Mouse (Mus musculus): ENCODE measurements around the gene Itga3. TPM values are rescaled to one million over a fixed set of nuclear protein-coding genes. Genes with fewer than 3 reads are reported as not detected.

The Itga3 gene
- polyA plus RNA-seq, 1 experiment from 2014 or later, result 0.06 TPM

DNA sequence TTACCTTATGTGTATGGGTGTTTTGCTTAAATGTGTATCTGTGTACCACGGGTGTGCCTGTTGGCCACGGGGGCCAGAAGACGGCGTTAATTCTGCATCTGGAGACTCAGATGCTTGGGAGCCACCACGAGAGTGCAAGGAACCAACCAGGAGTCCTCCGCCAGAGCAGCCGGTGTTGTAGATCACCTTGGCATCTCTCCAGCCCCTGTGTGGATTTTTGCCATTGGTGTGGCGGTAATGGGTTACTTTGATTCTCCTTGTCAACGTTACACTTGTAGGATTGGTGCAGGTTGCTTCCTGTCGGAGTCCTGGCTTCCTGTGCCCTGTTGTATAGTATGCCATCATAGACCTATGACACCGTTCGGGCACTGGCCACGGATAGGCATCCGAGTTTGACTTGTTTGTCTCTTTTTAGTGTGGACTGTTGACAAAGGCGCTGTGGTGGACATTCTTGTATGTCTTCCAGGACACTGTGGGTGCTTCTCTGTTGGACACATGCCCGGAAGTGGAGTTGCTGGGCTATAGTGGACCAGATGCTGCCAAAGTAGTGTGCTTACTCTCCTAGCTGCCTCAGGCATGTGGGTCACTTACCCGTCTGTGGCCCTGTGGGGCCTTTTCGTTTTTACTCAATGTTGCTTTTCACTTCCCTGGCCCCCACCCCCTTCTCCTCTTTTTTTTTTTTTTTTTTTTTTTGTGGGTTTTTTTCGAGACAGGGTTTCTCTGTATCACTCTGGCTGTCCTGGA lies 25.7 kb upstream of the Itga3 start:
- WGBS (ENCODE audit: missing documents), result 83% methylated on average over 19 of the region's 19 CpGs
- Histone ChIP-seq H3K36me3 (ENCODE audit: inconsistent target) (no peaks in the 10 kb centered on the region), H3K79me2 (ENCODE audit: inconsistent target) (no peaks in the 10 kb centered on the region), H3K4me3 (ENCODE audit: inconsistent target) (no peak overlapping the region), H3K27ac (no peak overlapping the region)

DNA sequence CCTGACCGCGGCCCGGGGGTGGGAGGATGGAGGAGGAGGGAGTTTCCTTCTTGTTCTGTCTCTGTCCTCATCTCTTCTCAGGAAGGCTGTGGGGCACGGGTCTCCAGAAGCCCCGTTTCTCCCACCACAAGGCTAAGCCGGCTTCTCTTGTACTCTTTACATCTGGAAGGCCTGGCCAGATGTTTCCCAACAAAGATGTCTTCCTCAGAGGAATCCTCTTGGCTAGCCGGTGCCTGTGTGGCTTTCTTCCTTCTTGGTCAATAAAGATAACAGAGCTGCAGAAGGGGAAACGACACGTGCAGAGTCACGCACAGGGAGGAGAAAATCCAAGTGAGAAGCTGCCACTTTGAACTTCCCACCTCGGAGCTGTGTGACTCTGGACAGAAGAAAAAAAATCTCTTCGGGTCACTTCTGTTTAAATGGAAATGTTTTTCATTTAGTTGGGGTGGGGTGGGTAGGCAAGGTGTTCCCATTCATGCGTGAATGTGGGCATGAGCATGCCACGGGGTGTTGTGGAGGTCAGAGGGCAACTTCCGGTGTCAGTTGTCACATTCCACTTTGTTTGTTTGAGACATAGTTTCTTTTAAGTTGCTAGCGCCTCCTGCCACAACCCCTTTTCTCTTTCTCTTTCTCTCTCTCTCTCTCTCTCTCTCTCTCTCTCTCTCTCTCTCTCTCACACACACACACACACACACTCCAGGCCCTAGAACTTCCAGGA lies 24.6 kb upstream of the Itga3 start:
- Histone ChIP-seq H3K36me3 (ENCODE audit: inconsistent target) (no peaks in the 10 kb centered on the region), H3K4me3 (ENCODE audit: inconsistent target) (no peak overlapping the region), H3K79me2 (ENCODE audit: inconsistent target) (no peaks in the 10 kb centered on the region), H3K27ac (no peak overlapping the region)
- WGBS (ENCODE audit: missing documents), result 16% methylated on average over 16 of the region's 16 CpGs

DNA sequence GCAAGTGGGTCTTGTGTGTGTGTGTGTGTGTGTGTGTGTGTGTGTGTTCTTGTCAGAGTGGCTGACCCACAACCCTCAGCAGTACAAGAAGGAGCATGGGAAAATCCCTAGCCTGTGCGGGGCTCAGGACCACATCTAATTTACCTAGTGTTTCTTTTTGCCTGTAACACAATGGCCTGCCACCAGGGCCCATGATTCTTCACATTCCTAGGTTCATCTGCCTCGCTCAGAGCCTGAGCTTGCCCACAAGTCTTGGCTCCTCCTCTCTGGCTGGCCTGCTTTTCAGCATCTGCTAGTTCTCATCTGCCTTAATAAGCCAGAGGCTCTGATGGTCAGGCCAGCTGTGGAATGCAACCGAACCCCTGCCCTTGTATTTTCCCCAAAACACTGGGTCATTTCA lies 23.8 kb upstream of the Itga3 start:
- H3K4me3 ChIP-seq (ENCODE audit: inconsistent target), result no peak overlapping the region
- 75% methylated on average over 3 of the region's 3 CpGs for WGBS (ENCODE audit: missing documents)
- no peaks in the 10 kb centered on the region for H3K79me2 ChIP-seq (ENCODE audit: inconsistent target)
- no peak overlapping the region for H3K27ac ChIP-seq
- no peaks in the 10 kb centered on the region for H3K36me3 ChIP-seq (ENCODE audit: inconsistent target)

DNA sequence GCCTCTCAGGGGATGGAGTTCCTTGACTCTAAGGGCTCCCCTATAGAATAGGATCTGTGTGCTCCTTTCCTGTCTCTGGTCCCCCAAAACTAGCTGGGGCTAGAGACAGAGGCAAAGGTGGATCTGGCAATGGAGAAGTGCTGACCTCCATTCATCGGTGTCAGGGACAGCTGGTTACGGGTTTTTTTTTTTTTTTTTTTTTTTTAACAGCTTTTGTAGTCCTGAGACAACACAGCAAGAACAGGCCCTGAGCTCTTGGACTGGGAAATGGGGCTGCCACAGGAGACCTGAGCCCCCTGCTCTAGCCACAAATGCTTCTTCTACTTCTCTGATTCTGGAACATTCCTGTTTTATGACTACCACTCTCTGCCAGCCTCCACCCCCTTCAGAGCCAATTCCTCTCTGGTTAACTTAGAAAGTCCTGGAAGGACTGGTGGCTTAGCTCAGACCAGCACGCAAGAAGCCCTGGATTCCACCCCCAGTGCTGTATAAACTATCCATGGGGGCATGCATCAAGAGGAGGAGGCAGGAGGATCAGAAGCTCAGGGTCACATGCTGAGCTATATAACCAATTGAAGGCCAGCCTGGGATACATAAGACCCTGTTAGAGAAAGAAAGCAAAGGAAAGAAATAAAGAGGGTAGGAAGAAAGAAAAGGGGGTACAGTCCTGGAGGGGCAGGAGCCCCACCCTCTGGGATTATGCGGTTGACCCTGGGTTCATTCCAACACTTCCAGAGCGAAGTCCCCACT lies 21.9 kb upstream of the Itga3 start:
- Histone ChIP-seq H3K4me3 (ENCODE audit: inconsistent target) (no peak overlapping the region), H3K36me3 (ENCODE audit: inconsistent target) (no peaks in the 10 kb centered on the region), H3K79me2 (ENCODE audit: inconsistent target) (no peaks in the 10 kb centered on the region), H3K27ac (no peak overlapping the region)
- WGBS (ENCODE audit: missing documents), result 93% methylated on average over 3 of the region's 5 CpGs

DNA sequence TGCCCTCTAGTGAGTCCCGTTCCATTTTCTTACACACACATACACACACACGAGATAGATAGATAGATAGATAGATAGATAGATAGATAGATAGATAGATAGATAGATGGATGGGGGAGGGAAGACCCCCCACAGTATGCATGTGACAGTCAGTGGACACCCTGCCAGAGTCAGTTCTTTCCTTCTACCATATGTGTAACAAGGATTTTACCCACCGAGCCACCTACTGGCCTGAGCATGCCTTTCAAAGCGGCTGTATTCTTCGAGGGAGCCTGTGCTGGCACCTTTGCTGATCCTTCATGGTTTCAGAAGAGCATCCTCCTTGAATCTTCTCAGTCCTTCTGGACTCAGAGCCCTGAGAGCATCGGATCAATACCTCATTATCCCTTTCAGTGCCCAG lies 21.3 kb upstream of the Itga3 start:
- no peaks in the 10 kb centered on the region for H3K79me2 ChIP-seq (ENCODE audit: inconsistent target)
- no peaks in the 10 kb centered on the region for H3K36me3 ChIP-seq (ENCODE audit: inconsistent target)
- H3K4me3 ChIP-seq (ENCODE audit: inconsistent target), result no peak overlapping the region
- no peak overlapping the region for H3K27ac ChIP-seq
- WGBS (ENCODE audit: missing documents), result 68% methylated on average over 4 of the region's 6 CpGs

DNA sequence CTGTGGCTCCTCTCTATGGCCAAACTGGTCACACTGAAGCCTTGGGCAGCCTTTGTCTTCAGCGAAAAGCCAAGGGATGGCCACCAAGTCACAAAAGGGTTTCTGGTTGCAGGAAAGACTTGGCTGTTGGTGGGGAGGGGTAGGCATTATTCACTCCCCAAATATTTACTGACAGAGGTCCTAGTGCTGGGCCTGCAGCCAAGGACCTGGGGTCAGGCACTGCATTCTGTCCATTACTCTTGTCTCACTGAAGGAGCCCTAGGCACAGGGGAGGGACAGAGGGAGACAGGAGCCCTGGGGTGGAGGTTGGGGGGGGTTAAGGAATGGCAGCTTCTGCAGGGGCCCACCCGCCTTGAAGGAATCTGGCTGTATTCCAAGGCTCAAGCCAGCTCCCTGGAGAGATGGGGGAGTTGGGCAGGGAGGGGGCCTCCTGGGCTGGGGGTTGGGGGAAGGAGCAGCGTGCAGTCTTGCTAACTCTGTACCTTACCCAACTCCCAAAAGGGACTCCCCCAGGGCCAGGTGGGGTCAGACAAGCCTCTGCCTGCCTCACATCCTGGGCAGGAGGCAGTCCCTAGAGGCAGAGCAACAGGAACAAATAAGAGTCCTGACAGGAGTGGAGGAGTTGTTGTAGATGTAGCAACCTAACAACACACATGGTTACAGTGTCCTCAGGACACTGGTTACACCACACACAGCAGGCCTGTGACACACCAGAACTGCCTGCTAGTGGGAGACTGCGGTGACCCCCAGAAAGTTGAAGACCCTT lies 20.2 kb upstream of the Itga3 start:
- Histone ChIP-seq H3K79me2 (ENCODE audit: inconsistent target) (no peaks in the 10 kb centered on the region), H3K27ac (no peak overlapping the region), H3K4me3 (ENCODE audit: inconsistent target) (no peak overlapping the region), H3K36me3 (ENCODE audit: inconsistent target) (no peaks in the 10 kb centered on the region)
- WGBS (ENCODE audit: missing documents), result 84% methylated on average over 4 of the region's 4 CpGs

DNA sequence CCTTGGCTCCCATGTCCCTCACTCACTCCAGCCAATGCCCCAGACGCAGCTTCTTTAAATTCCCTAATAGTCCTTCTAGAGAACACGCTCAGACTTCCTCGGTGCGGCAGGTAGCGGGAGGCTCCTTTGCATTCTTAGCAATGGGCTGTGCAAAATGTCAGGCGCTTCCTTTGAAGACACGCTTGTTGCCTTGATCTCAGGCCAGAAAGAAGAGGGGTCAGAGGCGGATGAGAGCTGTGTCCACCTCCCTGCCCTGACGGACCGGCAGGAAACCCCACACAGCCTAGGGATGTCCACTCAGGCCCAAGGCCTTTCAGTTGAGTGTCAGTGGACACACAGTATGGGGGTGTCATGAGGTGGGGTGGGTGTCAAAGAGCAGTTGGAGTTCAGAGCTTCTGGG lies 19.0 kb upstream of the Itga3 start:
- 96% methylated on average over 8 of the region's 10 CpGs for WGBS (ENCODE audit: missing documents)
- H3K27ac ChIP-seq, result no peak overlapping the region
- no peak overlapping the region for H3K4me3 ChIP-seq (ENCODE audit: inconsistent target)
- H3K36me3 ChIP-seq (ENCODE audit: inconsistent target), result no peaks in the 10 kb centered on the region
- no peaks in the 10 kb centered on the region for H3K79me2 ChIP-seq (ENCODE audit: inconsistent target)

DNA sequence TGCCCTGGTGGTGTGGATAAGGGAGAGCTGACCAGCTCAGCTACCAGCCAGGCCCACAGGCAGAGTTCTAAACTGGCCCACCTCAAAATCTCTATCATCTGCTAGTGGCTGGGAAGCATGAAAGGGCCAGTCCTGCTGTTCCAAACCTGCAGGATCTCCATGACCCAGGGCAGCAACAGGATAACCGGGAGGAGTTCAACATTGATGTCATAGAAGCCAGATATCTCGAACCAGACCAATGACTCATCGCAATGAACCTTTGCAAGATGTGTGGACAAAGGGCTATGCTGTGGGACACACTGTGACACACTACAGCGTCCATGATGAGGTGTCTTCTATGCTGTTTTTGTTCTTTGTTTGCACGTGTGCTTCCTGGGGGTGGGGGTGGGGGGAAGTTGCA lies 16.5 kb upstream of the Itga3 start:
- Histone ChIP-seq H3K79me2 (ENCODE audit: inconsistent target) (no peaks in the 10 kb centered on the region), H3K27ac (no peak overlapping the region), H3K36me3 (ENCODE audit: inconsistent target) (no peaks in the 10 kb centered on the region), H3K4me3 (ENCODE audit: inconsistent target) (no peak overlapping the region)
- 79% methylated on average over 5 of the region's 5 CpGs for WGBS (ENCODE audit: missing documents)

DNA sequence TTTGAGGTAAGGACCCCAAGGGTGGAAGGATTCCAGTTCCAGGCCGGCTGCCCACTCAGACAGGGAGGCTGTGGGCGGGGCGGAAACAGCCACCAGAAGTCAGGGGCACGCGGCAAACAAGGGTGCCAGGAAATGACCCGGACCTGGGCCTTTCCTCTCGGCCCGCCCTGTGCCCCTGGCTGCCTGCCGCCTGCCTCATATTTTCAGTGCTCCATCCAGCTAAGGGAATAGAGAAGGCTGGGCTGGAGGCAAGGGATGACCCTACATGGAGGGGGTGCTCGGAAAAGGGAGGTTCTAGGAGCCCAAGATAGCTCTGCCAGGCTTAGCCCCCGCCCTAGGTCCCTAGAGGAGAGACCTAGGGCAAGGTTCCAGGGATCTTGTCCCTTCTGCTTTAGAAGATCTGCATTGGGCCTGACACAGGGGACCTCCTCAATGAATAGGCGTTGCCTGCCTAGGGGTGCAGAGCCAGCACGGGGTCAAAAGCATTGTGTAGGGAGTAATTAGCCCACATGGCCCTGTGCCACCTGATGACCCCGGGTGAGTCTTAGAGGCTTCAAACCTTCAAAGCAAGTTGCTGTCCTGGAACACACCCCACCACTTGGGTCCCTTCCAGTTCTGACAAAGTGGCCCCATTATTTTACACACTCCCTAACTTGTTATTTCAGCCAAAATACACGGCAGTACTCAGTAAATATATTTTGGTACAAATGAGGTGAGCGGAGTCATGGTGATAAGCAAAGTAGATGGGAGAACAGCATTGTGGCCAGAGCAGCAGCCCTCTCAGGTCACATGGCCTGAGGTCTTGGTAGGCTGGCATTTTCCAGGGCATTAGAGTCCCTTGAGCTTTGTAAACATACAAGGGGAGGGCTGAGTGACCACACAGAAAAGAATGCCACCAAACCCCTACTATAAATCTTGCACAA lies 12.5 kb upstream of the Itga3 start:
- H3K36me3 ChIP-seq (ENCODE audit: inconsistent target), result no peaks in the 10 kb centered on the region
- H3K79me2 ChIP-seq (ENCODE audit: inconsistent target), result no peaks in the 10 kb centered on the region
- 29% methylated on average over 16 of the region's 16 CpGs for WGBS (ENCODE audit: missing documents)
- H3K4me3 ChIP-seq (ENCODE audit: inconsistent target), result no peak overlapping the region
- H3K27ac ChIP-seq, result no peak overlapping the region

DNA sequence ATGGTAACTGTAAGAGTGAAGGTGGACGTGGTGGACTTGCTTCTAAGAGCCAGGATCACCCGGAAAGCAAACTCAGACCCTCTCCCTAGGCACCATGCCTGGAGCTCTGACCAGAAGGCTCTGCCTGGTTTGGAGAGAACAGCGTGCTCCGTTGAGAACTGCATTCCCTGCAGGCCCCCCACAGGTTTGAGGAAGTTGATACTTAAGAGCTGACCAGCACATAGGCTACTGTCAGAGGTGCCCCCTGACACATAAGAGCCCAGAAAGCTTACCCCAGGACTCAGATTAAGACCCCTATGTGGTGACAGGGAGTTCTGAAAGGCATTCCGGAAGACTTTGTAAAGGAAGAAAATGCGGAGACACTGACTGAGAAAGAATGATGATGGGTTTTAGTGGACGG lies 11.7 kb upstream of the Itga3 start:
- no peak overlapping the region for H3K27ac ChIP-seq
- 76% methylated on average over 7 of the region's 7 CpGs for WGBS (ENCODE audit: missing documents)
- H3K36me3 ChIP-seq (ENCODE audit: inconsistent target), result no peaks in the 10 kb centered on the region
- H3K79me2 ChIP-seq (ENCODE audit: inconsistent target), result no peaks in the 10 kb centered on the region
- no peak overlapping the region for H3K4me3 ChIP-seq (ENCODE audit: inconsistent target)

DNA sequence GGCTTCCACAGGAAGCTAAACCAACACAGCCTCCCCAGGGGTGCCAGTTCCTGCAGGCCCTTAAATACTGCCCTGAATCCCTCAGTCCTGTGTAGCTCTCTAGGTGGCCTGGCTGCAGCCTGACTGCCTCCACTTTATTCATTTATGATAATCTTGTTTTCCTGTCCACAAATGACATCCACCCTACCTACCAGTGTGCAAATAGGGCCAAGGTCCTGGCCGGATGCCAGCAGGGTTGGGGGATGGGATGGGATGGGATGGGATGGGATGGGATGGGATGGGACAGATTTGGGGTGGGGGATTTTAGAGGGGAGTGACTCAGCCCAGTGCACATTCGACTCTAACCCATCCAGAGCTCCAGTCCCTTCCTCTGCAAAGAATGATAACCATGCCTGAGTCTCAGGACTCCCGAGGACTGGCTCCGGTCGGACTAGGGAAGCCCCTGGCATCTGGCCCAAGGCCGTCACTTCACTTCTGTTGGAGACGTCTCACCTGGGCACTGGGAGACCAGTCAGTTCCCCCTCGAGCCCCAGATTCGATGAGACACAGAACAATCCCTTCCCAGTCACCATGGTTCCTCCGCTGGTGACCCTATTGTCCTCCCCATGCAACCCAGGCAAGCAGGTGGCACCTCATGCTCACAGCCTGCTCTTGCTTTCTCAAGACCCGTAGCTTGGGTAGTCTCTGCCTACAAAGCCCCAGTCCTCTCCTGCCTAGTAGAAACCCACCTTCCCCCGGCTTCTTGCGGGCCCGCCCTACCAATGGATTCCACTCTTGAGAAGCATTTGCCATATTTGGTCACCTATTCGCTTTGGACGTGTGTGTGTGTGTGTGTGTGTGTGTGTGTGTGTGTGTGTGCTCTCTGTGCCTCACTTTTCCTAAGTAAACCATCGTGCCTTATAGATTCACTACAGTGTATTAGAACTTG lies 11.0 kb upstream of the Itga3 start:
- Histone ChIP-seq H3K36me3 (ENCODE audit: inconsistent target) (no peaks in the 10 kb centered on the region), H3K4me3 (ENCODE audit: inconsistent target) (no peak overlapping the region), H3K79me2 (ENCODE audit: inconsistent target) (no peaks in the 10 kb centered on the region), H3K27ac (no peak overlapping the region)
- WGBS (ENCODE audit: missing documents), result 87% methylated on average over 13 of the region's 17 CpGs

DNA sequence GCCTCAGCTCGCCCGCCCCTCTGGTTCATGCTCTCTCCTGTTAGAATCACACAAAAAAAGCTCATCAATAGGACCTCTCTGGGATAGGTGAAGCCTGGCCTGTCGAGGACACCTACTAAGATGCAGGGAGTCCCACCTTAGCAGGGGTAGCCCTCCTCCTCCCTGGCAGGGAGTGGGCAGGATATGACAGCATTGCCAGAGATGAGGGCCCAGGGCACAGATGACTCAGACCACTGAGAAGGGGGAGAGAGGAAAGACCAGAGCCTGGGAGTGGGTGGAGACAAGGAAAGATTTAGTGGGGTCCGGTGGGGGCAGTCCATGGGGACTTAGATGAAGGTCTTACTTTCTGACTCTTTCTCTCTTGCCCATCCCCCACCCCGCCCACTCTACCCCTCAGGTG lies 9.6 kb upstream of the Itga3 start:
- Histone ChIP-seq H3K27ac (no peak overlapping the region), H3K4me3 (ENCODE audit: inconsistent target) (no peak overlapping the region), H3K79me2 (ENCODE audit: inconsistent target) (no peaks in the 10 kb centered on the region), H3K36me3 (ENCODE audit: inconsistent target) (no peaks in the 10 kb centered on the region)
- WGBS (ENCODE audit: missing documents), result 77% methylated on average over 5 of the region's 5 CpGs

DNA sequence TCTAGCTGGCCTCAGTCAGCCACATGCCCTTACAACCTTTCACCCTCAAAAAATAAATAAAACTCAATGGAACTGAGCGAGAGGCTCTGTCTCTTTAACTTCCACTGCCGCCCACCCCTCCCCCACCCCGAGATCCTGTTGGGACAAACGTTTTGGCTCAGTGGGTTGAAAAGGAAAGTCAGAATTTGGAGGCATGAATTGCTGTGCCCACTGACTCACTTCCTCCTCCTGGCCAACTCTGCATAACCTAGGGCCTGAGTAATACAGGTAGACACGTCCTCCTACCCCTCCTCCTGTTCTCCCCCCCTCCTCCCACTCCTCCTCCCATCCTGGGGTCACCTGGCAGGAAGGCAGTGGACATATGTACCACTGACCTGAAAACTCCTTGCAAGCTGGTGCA lies 9.1 kb upstream of the Itga3 start:
- Histone ChIP-seq H3K79me2 (ENCODE audit: inconsistent target) (no peaks in the 10 kb centered on the region), H3K36me3 (ENCODE audit: inconsistent target) (no peaks in the 10 kb centered on the region), H3K4me3 (ENCODE audit: inconsistent target) (no peak overlapping the region), H3K27ac (no peak overlapping the region)
- 31% methylated on average over 5 of the region's 5 CpGs for WGBS (ENCODE audit: missing documents)
